Mouse (Mus musculus) myocyte (in vitro differentiated cells): Measurements from ENCODE around the gene Mast4. TPM values are rescaled to one million over a fixed set of nuclear protein-coding genes. Genes with fewer than 3 reads are reported as not detected.

ENCODE experiments used
- H3K27me3 ChIP-seq: one replicate; pipeline ENCODE4 v1.6.1; 2011; ENCODE audit not compliant: control insufficient read depth, insufficient read depth, insufficient read length
- H3K36me3 ChIP-seq: one replicate; pipeline ENCODE4 v1.6.1; 2011; ENCODE audit not compliant: control insufficient read depth, insufficient read depth
- H3K4me2 ChIP-seq: one replicate; pipeline ENCODE4 v1.6.1; 2011; ENCODE audit warnings: low read depth, control low read depth
- H3K4me3 ChIP-seq: one replicate; pipeline ENCODE4 v1.5.1; 2011; ENCODE audit warnings: mild to moderate bottlenecking, control low read depth, moderate library complexity
- H3K79me2 ChIP-seq: one replicate; pipeline ENCODE4 v1.6.1; 2011; ENCODE audit not compliant: control insufficient read depth, insufficient read depth
- H3ac ChIP-seq: one replicate; pipeline ENCODE4 v1.6.1; 2011; ENCODE audit not compliant: control insufficient read depth, insufficient read length
- CEBPB ChIP-seq: IDR thresholded peaks from 2 replicates; pipeline ENCODE4 v1.6.1; 2011; ENCODE audit warnings: mild to moderate bottlenecking, moderate library complexity; ENCODE audit not compliant: poor library complexity, insufficient read depth, severe bottlenecking
- E2F4 ChIP-seq: IDR thresholded peaks from one replicate; pipeline ENCODE4 v1.6.1; 2011; ENCODE audit warnings: mild to moderate bottlenecking, control low read depth, moderate library complexity; ENCODE audit not compliant: insufficient read depth
- MAX ChIP-seq: IDR thresholded peaks from one replicate; pipeline ENCODE4 v1.6.1; 2011; ENCODE audit warnings: low read depth, mild to moderate bottlenecking, control low read depth
- MYOD1 ChIP-seq, 3 experiments: IDR thresholded peaks; one replicate each; pipeline ENCODE4 v1.6.1; 2011; ENCODE audit warnings: control low read depth in 2 of 3, low read depth in 2 of 3, mild to moderate bottlenecking in 2 of 3, moderate library complexity in 1 of 3; ENCODE audit not compliant: insufficient read length in 2 of 3, control insufficient read depth in 1 of 3
- MYOG ChIP-seq, 3 experiments: IDR thresholded peaks; one replicate each; pipeline ENCODE4 v1.6.1; 2011; ENCODE audit warnings: control low read depth in 2 of 3, low read depth in 2 of 3, mild to moderate bottlenecking in 2 of 3; ENCODE audit not compliant: insufficient read length in 2 of 3, control insufficient read depth in 1 of 3, insufficient read depth in 1 of 3
- POLR2A ChIP-seq: IDR thresholded peaks from one replicate; pipeline ENCODE4 v1.6.1; 2011; ENCODE audit warnings: low read depth, mild to moderate bottlenecking, control low read depth, moderate library complexity; ENCODE audit not compliant: insufficient read length
- POLR2AphosphoS2 ChIP-seq: IDR thresholded peaks from one replicate; pipeline ENCODE4 v1.6.1; 2011; ENCODE audit warnings: low read depth, control low read depth; ENCODE audit not compliant: insufficient read length
- REST ChIP-seq: IDR thresholded peaks from one replicate; pipeline ENCODE4 v1.6.1; 2011; ENCODE audit warnings: mild to moderate bottlenecking, control low read depth, moderate library complexity; ENCODE audit not compliant: insufficient read depth, insufficient read length
- SRF ChIP-seq: IDR thresholded peaks from one replicate; pipeline ENCODE4 v1.6.1; 2011; ENCODE audit warnings: low read depth; ENCODE audit not compliant: control insufficient read depth, insufficient read length
- TCF12 ChIP-seq: IDR thresholded peaks from one replicate; pipeline ENCODE4 v1.6.1; 2011; ENCODE audit warnings: mild to moderate bottlenecking, control low read depth; ENCODE audit not compliant: poor library complexity, insufficient read depth, severe bottlenecking
- TCF3 ChIP-seq: IDR thresholded peaks from one replicate; pipeline ENCODE4 v1.6.1; 2011; ENCODE audit warnings: low read depth, control low read depth; ENCODE audit not compliant: insufficient read length
- USF1 ChIP-seq: IDR thresholded peaks from one replicate; pipeline ENCODE4 v1.6.1; 2011; ENCODE audit warnings: low read depth, mild to moderate bottlenecking, control low read depth, moderate library complexity
- polyA plus RNA-seq: library from polyadenylated mRNA; unstranded; fragments of >200 nt; fragmentation: generic; extraction: Trizol; gene quantifications from one replicate; pipeline ENCODE4 v1.2.1, GENCODE M21; 2012; ENCODE audit warnings: missing spikeins

The Mast4 gene
- polyA plus RNA-seq, 1 experiment: 15.0 TPM

GRCm38 (mm10) chr13:102955506-102955905, 378.8 kb downstream of the Mast4 start:
- no peak overlapping the region for H3K4me3 ChIP-seq
- H3K4me2 ChIP-seq: no peak overlapping the region
- peaks cover 19% of the 10 kb centered on the region for H3K79me2 ChIP-seq
- H3K36me3 ChIP-seq: peaks cover 5% of the 10 kb centered on the region
- no peak overlapping the region for H3ac ChIP-seq
- no peak for TF ChIP-seq REST
- no peaks in the 10 kb centered on the region for H3K27me3 ChIP-seq

- Histone ChIP-seq H3K4me2 (no peak overlapping the region), H3ac (no peak overlapping the region), H3K79me2 (peaks cover 43% of the 10 kb centered on the region), H3K27me3 (no peaks in the 10 kb centered on the region), H3K4me3 (no peak overlapping the region), H3K36me3 (peaks cover 5% of the 10 kb centered on the region)
- TF ChIP-seq TCF12: no peak
- TF ChIP-seq USF1: no peak
- no peak for TF ChIP-seq MAX
- no peak for TF ChIP-seq POLR2A
- no peak for TF ChIP-seq MYOG (IDR thresholded peaks at IDR 0.05; ENCODE audit: control insufficient read depth in 1 of 3, insufficient read depth in 1 of 3, insufficient read length in 2 of 3, low read depth in 2 of 3)
- TF ChIP-seq TCF3: no peak
Measured at GRCm38 (mm10) chr13:102949756-102950155, 384.5 kb downstream of the Mast4 start.

- Histone ChIP-seq H3K79me2 (peaks cover 49% of the 10 kb centered on the region), H3K4me2 (no peak overlapping the region), H3K27me3 (no peaks in the 10 kb centered on the region), H3ac (no peak overlapping the region), H3K36me3 (peaks cover 5% of the 10 kb centered on the region), H3K4me3 (no peak overlapping the region)
- no peak for TF ChIP-seq POLR2A
- no peak for TF ChIP-seq MYOD1 (IDR thresholded peaks at IDR 0.05; ENCODE audit: control insufficient read depth in 1 of 3, insufficient read length in 2 of 3, low read depth in 2 of 3)
- no peak for TF ChIP-seq MAX
- no peak for TF ChIP-seq CEBPB
- no peak for TF ChIP-seq TCF12
- TF ChIP-seq TCF3: no peak
- TF ChIP-seq MYOG (IDR thresholded peaks at IDR 0.05; ENCODE audit: control insufficient read depth in 1 of 3, insufficient read depth in 1 of 3, insufficient read length in 2 of 3, low read depth in 2 of 3): no peak
- no peak for TF ChIP-seq REST
- no peak for TF ChIP-seq E2F4
- no peak for TF ChIP-seq POLR2AphosphoS2
- no peak for TF ChIP-seq USF1
- no peak for TF ChIP-seq SRF
Measured at GRCm38 (mm10) chr13:102948966-102949365, 385.3 kb downstream of the Mast4 start.

GRCm38 (mm10) chr13:102947546-102947945, 386.8 kb downstream of the Mast4 start:
- Histone ChIP-seq H3ac (no peak overlapping the region), H3K4me2 (no peak overlapping the region), H3K79me2 (peaks cover 49% of the 10 kb centered on the region), H3K36me3 (peaks cover 5% of the 10 kb centered on the region), H3K27me3 (no peaks in the 10 kb centered on the region), H3K4me3 (no peak overlapping the region)
- TF ChIP-seq TCF3: no peak
- TF ChIP-seq MAX: no peak
- TF ChIP-seq SRF: no peak
- TF ChIP-seq CEBPB: no peak
- no peak for TF ChIP-seq POLR2AphosphoS2
- no peak for TF ChIP-seq TCF12
- TF ChIP-seq REST: no peak
- no peak for TF ChIP-seq MYOG (IDR thresholded peaks at IDR 0.05; ENCODE audit: control insufficient read depth in 1 of 3, insufficient read depth in 1 of 3, insufficient read length in 2 of 3, low read depth in 2 of 3)

DNA sequence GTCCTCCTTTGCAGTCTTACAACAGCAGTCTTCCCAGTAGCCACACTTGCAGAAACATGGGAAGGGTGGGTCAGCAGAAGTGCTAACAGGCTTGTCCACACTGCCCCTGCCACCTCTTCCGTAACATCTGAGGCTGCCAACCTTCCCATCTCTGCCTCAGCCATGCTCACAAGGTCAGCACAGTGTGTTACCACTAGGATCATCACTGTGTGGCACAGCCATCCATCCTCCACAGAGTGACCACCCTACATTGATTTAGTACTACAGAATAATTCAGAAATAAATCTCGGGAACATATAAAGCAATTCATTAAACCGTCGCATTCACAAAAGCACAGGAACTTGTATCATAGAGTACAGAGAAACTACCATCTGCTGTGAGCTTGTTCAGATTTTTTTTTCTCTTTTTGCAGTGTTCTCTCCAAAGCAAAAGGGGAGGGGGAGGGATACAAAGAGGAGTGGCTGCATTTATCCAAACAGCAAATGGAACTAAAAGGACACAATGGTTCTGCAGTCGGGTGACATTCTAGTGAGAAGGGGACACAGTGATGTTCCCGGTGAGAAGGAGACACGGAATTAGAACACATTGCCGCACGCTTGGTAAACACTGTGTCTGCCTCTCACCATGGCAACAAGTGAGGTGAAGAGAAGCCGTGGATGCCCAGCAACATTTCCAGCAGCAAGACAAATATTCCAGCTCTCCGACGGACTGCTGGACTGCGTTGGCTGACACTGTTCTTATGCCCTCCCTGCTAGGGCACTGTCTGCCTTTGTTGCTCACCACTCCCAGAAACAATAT, 388.1 kb downstream of the Mast4 start:
- no peak overlapping the region for H3ac ChIP-seq
- H3K36me3 ChIP-seq: no peaks in the 10 kb centered on the region
- H3K4me3 ChIP-seq: no peak overlapping the region
- peaks cover 51% of the 10 kb centered on the region for H3K79me2 ChIP-seq
- no peak for TF ChIP-seq MYOG (IDR thresholded peaks at IDR 0.05; ENCODE audit: control insufficient read depth in 1 of 3, insufficient read depth in 1 of 3, insufficient read length in 2 of 3, low read depth in 2 of 3)
- TF ChIP-seq TCF12: no peak
- TF ChIP-seq POLR2A: no peak
- no peak for TF ChIP-seq TCF3
- no peak for TF ChIP-seq MAX
- TF ChIP-seq E2F4: no peak
- no peak for TF ChIP-seq CEBPB
- no peak for TF ChIP-seq POLR2AphosphoS2
- no peak for TF ChIP-seq MYOD1 (IDR thresholded peaks at IDR 0.05; ENCODE audit: control insufficient read depth in 1 of 3, insufficient read length in 2 of 3, low read depth in 2 of 3)
- TF ChIP-seq SRF: no peak
- no peak overlapping the region for H3K4me2 ChIP-seq
- H3K27me3 ChIP-seq: no peaks in the 10 kb centered on the region
